Mouse (Mus musculus) lung, adult 2 months (tissue): ENCODE measurements around the gene Slc12a8. TPM values are rescaled to one million over a fixed set of nuclear protein-coding genes. Genes with fewer than 3 reads are reported as not detected.

Experiments used
- DNase-seq: peaks from one replicate; pipeline ENCODE4 v3.0.0; 2022
- H3K4me1 ChIP-seq: fragments of 200-500 bp; 2 replicates; pipeline ENCODE4 v1.6.1; 2011; ENCODE audit warnings: low read length; ENCODE audit not compliant: control insufficient read depth, insufficient read depth
- H3K4me3 ChIP-seq: fragments of 200-500 bp; replicated peaks from 2 replicates; pipeline ENCODE3; 2011; ENCODE audit warnings: low read depth, mild to moderate bottlenecking, control low read depth, low read length; ENCODE audit errors: extremely low read depth
- CTCF ChIP-seq: fragments of 200-500 bp; IDR thresholded peaks from 2 replicates; pipeline ENCODE4 v1.5.1; 2011; ENCODE audit warnings: mild to moderate bottlenecking, low read length, control low read depth; ENCODE audit not compliant: insufficient read depth
- POLR2A ChIP-seq: fragments of 200-500 bp; IDR thresholded peaks from 2 replicates; pipeline ENCODE4 v1.6.1; 2011; ENCODE audit warnings: low read depth, mild to moderate bottlenecking, control low read depth, low read length, borderline replicate concordance; ENCODE audit errors: extremely low read depth
- WGBS: fragments of 180-500 bp; shearing (Covaris S2); methylation state at CpG from one replicate; pipeline ENCODE4 v1.1.7; 2018; 5-methylcytosine and 5-hydroxymethylcytosine counted together
- polyA plus RNA-seq: library from polyadenylated mRNA; depleted of rRNA; stranded (reverse); fragments of >200 nt; gene quantifications from 2 replicates; pipeline ENCODE4 v1.2.3, GENCODE M21; 2012

Gene Slc12a8
- polyA plus RNA-seq, 1 experiment, result 0.92 TPM

GRCm38 (mm10) chr16:33666226-33666625 lies 149.1 kb downstream of the Slc12a8 start:
- no peak overlapping the region for H3K4me3 ChIP-seq
- WGBS, result 84% methylated on average over 6 of the region's 6 CpGs
- peaks cover 6% of the 10 kb centered on the region for H3K4me1 ChIP-seq
- no peak for TF ChIP-seq POLR2A
- no peak for TF ChIP-seq CTCF
- no peak for DNase-seq

DNA sequence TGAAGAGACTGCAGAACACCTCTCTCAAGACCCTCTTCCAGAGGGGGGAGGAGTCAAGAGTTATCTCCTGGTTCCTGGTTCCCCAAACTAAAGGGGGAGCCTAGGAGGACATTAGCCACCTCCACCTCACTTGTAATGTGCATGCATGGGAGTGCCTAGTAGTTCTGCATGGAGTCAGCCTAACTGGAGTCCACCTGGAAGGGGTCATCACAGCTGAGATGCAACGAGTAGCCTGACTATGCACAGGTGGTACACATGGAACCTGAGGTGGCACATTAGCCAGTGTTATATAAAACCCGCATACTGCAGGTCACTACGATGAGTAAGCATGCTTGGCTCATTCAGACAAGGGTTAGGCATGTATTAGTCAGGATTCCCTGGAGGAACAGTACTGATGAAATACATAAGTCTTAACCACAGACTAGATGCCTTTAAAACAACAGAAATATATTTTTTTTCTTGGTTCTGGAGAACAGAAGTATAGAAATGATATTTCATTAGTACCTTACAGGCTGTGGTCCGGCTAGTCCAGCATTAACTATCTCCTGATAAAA lies 149.9 kb downstream of the Slc12a8 start:
- Histone ChIP-seq H3K4me1 (peaks cover 6% of the 10 kb centered on the region), H3K4me3 (no peak overlapping the region)
- 81% methylated on average over 4 of the region's 4 CpGs for WGBS
- DNase-seq, result no peak
- TF ChIP-seq CTCF, result no peak

- Histone ChIP-seq H3K4me1 (peaks cover 6% of the 10 kb centered on the region), H3K4me3 (no peak overlapping the region)
- 76% methylated on average over 2 of the region's 2 CpGs for WGBS
- TF ChIP-seq CTCF (no peak), POLR2A (no peak)
- no peak for DNase-seq
These were observed 151.3 kb downstream of the Slc12a8 start for GRCm38 (mm10) chr16:33668448-33668847.

DNA sequence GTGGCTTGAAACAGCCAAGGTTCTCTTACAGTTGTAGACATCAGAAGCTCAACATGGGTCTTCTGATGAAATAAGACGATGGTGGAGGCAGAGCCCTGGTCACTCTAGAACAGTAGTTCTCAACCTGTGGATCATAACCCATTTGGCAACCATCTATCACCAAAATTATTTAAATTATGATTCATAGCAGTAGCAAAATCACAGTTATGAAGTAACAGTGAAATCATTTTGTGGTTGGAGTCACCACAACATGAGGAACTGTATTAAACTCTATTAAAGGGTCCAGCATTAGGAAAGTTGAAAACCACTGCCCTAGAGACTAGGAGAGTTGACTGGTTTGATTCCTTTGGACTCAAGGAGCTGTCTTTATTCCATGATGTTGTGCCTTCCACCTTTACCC lies 151.9 kb downstream of the Slc12a8 start:
- no peak for DNase-seq
- H3K4me1 ChIP-seq, result peaks cover 6% of the 10 kb centered on the region
- no peak overlapping the region for H3K4me3 ChIP-seq
- TF ChIP-seq POLR2A (no peak), CTCF (no peak)
- 92% methylated on average over 1 of the region's 1 CpGs for WGBS

- 40% methylated on average over 3 of the region's 3 CpGs for WGBS
- no peak for DNase-seq
These were observed 153.2 kb downstream of the Slc12a8 start for GRCm38 (mm10) chr16:33670340-33670739.

GRCm38 (mm10) chr16:33670933-33671332 lies 153.8 kb downstream of the Slc12a8 start:
- TF ChIP-seq CTCF (no peak), POLR2A (no peak)
- 94% methylated on average over 2 of the region's 2 CpGs for WGBS
- no peak for DNase-seq
- H3K4me1 ChIP-seq, result peaks cover 14% of the 10 kb centered on the region
- H3K4me3 ChIP-seq, result no peak overlapping the region

More at GRCm38 (mm10) chr16:33670340-33670739, 153.2 kb downstream of the Slc12a8 start:
- no peak for TF ChIP-seq POLR2A
- TF ChIP-seq CTCF, result no peak
- peaks cover 8% of the 10 kb centered on the region for H3K4me1 ChIP-seq
- H3K4me3 ChIP-seq, result no peak overlapping the region

DNA sequence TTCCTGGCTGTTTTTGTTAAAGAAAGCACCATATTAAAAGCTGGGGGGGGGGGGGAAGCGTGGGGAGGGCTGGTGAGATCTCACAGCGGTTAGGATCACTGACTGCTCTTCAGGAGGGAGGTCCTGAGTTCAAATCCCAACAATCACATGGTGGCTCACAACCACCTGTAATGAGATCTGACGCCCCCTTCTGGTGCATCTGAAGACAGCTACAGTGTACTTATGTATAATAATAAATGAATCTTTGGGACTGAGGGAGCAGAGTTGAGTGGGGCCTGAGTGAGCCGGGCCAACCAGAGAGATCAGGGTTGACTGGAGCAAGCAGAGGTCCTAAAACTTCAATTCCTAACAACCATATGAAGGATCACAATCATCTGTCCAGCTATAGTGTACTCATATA lies 155.1 kb downstream of the Slc12a8 start:
- H3K4me1 ChIP-seq, result peaks cover 21% of the 10 kb centered on the region
- 91% methylated on average over 4 of the region's 4 CpGs for WGBS

DNA sequence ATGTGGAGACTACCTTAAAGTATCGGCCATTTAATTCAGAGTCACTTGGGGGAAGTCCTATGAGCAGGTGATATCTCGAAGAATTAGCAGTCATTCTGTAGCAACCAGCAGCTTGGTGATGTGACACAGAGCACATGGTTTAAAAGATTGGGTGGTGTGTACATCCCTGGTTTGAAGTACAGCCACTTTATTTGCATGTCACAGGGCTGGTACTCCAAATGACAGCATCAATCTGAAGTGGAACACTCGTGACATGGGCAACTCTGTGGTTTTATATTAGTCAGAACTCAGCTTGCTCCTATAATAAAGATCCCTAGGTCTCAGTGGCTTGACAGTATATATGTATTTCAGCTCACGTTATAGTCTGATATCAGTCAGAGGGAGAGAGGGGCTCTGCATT lies 155.5 kb downstream of the Slc12a8 start:
- H3K4me1 ChIP-seq, result peaks cover 26% of the 10 kb centered on the region
- no peak overlapping the region for H3K4me3 ChIP-seq
- DNase-seq, result no peak
- TF ChIP-seq CTCF, result no peak
- no peak for TF ChIP-seq POLR2A
- 90% methylated on average over 4 of the region's 4 CpGs for WGBS

More for the DNA sequence above, 155.1 kb downstream of the Slc12a8 start:
- TF ChIP-seq CTCF (no peak), POLR2A (no peak)
- no peak overlapping the region for H3K4me3 ChIP-seq
- DNase-seq, result no peak

GRCm38 (mm10) chr16:33673530-33674109 lies 156.5 kb downstream of the Slc12a8 start:
- DNase-seq, result no peak
- no peak for TF ChIP-seq POLR2A
- TF ChIP-seq CTCF, result no peak
- Histone ChIP-seq H3K4me3 (no peak overlapping the region), H3K4me1 (peaks cover 35% of the 10 kb centered on the region)
- WGBS, result 72% methylated on average over 14 of the region's 14 CpGs

DNA sequence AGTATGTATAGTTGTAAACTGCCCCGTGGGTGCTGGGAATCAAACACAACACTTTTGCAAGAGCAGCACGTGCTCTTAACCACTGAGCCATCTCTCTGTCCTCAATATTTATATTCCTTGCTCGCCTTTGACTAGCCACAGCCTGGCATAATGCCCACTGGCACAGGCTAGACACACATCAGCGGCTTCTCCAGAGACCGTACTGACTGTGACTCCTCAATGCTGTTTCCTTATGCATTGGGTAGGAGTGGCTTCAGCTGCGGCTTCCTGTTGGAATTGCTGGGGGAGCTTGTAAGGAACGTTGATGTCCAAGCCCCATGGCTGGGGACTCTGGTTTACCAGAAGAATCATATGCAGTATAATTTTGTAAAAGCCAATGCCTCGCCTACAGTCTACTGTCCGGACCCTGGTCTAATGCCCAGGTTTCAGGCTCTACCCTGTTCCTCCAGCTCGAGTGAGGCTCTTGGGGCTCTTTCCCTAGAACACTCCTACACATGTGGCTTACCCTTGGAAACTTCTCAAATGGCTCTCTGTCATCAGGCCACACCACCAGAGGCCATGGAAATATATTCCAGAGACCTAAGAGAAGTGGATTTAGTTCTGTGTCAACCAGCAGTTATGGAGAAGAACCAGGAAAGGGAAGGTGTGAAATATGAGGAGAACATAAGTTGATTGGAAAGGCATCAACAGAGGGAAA lies 158.2 kb downstream of the Slc12a8 start:
- TF ChIP-seq CTCF (no peak), POLR2A (no peak)
- WGBS, result 64% methylated on average over 10 of the region's 10 CpGs
- H3K4me3 ChIP-seq, result no peak overlapping the region
- peaks cover 36% of the 10 kb centered on the region for H3K4me1 ChIP-seq
- no peak for DNase-seq
